Mouse (Mus musculus) liver, embryonic 11.5 days (tissue): ENCODE measurements around the gene Pnkp. TPM values are rescaled to one million over a fixed set of nuclear protein-coding genes. Genes with fewer than 3 reads are reported as not detected.

Source experiments
- ATAC-seq: fragments of 200-750 bp; cut with Nextera tagmentation; replicated peaks from 2 replicates; pipeline ENCODE4 v1.8.0; 2017; ENCODE audit warnings: moderate number of reproducible peaks, mild to moderate bottlenecking, moderate TSS enrichment, moderate library complexity; ENCODE audit not compliant: low FRiP score
- DNase-seq: peaks from one replicate; pipeline ENCODE4 v3.0.0-alpha.2; 2017; ENCODE audit warnings: low spot score
- H3K27ac ChIP-seq: fragments of 300-500 bp; sonication (generic); 2 replicates; pipeline ENCODE4 v1.5.1; 2014; ENCODE audit warnings: mild to moderate bottlenecking, low read depth, low read length, control low read depth
- H3K27me3 ChIP-seq: fragments of 300-500 bp; sonication (generic); replicated peaks from 2 replicates; pipeline ENCODE4 v1.6.1; 2014; ENCODE audit warnings: low read length, mixed read lengths; ENCODE audit not compliant: control insufficient read depth, insufficient read depth
- H3K36me3 ChIP-seq: fragments of 300-500 bp; sonication (generic); 2 replicates; pipeline ENCODE4 v1.6.1; 2014; ENCODE audit warnings: mild to moderate bottlenecking, low read length, moderate library complexity, mixed read lengths; ENCODE audit not compliant: control insufficient read depth, insufficient read depth
- H3K4me1 ChIP-seq: fragments of 300-500 bp; sonication (generic); replicated peaks from 2 replicates; pipeline ENCODE4 v1.6.1; 2014; ENCODE audit warnings: low read length, mixed read lengths; ENCODE audit not compliant: control insufficient read depth, insufficient read depth
- H3K4me2 ChIP-seq: fragments of 300-500 bp; sonication (generic); 2 replicates; pipeline ENCODE4 v1.6.1; 2014; ENCODE audit warnings: mild to moderate bottlenecking, control low read depth, moderate library complexity
- H3K4me3 ChIP-seq: fragments of 300-500 bp; sonication (generic); 2 replicates; pipeline ENCODE4 v1.5.1; 2014; ENCODE audit warnings: low read depth, low read length, control low read depth
- H3K9ac ChIP-seq: fragments of 300-500 bp; sonication (generic); 2 replicates; pipeline ENCODE4 v1.6.1; 2014; ENCODE audit warnings: low read depth, low read length, control low read depth
- H3K9me3 ChIP-seq: fragments of 300-500 bp; sonication (generic); 2 replicates; pipeline ENCODE4 v1.6.1; 2016; ENCODE audit warnings: low read length, inconsistent platforms, mixed read lengths; ENCODE audit not compliant: control insufficient read depth
- WGBS: fragments of 180-500 bp; shearing (Covaris S2); extraction: QIAGEN DNeasy Blood & Tissue Kit; methylation state at CpG from one replicate; pipeline ENCODE4 v1.1.7; 2014; 5-methylcytosine and 5-hydroxymethylcytosine counted together
- polyA plus RNA-seq: library from polyadenylated mRNA; unstranded; fragments of >200 nt; fragmentation: Nextera tagmentation; extraction: Ambion mirVana; gene quantifications from 2 replicates; pipeline ENCODE4 v1.2.1, GENCODE M21; 2014

Gene Pnkp
- polyA plus RNA-seq, 1 experiment from 2014 or later = 32.5 TPM

GRCm38 (mm10) chr7:44820525-44820924 is 36.4 kb upstream of the Pnkp start:
- WGBS = 79% methylated on average over 3 of the region's 3 CpGs
- Histone ChIP-seq H3K9ac (peak overlapping the region; percentile 23; the same call in 1 of the 2 replicates), H3K36me3 (peaks cover 18% of the 10 kb centered on the region), H3K4me2 (peak overlapping the region; percentile 99), H3K4me1 (peaks cover 67% of the 10 kb centered on the region), H3K4me3 (no peak overlapping the region), H3K27me3 (no peaks in the 10 kb centered on the region), H3K27ac (no peak overlapping the region), H3K9me3 (no peaks in the 10 kb centered on the region)
- ATAC-seq = no peak
- DNase-seq = no peak

DNA sequence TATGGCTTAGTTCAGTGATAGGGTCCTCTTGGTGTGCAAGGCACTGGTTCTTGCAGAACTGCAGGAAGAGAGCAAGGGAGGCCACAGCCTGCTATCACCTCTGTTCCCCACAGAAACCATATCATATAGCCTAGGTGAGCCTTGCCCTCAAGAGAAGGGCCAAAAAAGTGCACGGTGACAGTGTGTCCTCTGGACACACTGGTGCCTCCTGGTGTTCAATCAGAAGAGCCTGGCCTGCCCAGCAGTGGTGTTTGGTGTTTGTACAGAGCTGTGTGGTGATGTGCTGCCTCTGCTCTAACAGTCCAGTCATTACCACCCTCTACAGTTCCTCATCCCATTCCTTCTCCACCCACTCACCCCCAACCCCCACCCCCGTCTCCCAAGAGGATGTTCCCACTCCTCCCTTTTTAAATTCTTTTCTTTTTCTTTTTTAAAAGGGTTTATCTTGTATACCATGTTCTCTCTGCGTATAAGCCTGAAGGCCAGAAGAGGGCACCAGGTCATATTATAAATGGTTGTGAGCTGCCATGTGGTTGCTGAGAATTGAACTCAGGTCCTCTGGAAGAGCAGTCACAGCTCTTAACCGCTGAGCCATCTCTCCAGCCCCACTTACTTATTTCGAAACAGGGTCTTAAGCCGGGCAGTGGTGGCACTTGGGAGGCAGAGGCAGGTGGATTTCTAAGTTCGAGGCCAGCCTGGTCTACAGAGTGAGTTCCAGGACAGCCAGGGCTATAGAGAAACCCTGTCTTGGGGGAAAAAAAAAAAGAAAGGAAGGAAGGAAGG is 35.1 kb upstream of the Pnkp start:
- Histone ChIP-seq H3K27ac (no peak overlapping the region), H3K4me1 (peaks cover 67% of the 10 kb centered on the region), H3K4me3 (no peak overlapping the region), H3K9me3 (no peaks in the 10 kb centered on the region), H3K9ac (no peak overlapping the region), H3K27me3 (no peaks in the 10 kb centered on the region), H3K36me3 (peaks cover 20% of the 10 kb centered on the region), H3K4me2 (no peak overlapping the region; the same call in 1 of the 2 replicates)
- DNase-seq = peak; percentile 28
- WGBS = 70% methylated on average over 7 of the region's 7 CpGs
- ATAC-seq = no peak

GRCm38 (mm10) chr7:44823409-44823808 is 33.5 kb upstream of the Pnkp start:
- ATAC-seq = no peak
- Histone ChIP-seq H3K4me1 (peaks cover 56% of the 10 kb centered on the region), H3K9ac (no peak overlapping the region), H3K4me3 (no peak overlapping the region), H3K27ac (no peak overlapping the region), H3K4me2 (no peak overlapping the region), H3K9me3 (no peaks in the 10 kb centered on the region), H3K27me3 (no peaks in the 10 kb centered on the region), H3K36me3 (peaks cover 22% of the 10 kb centered on the region)
- WGBS = 40% methylated on average over 7 of the region's 7 CpGs
- DNase-seq = no peak

- Histone ChIP-seq H3K4me1 (peaks cover 43% of the 10 kb centered on the region), H3K27ac (no peak overlapping the region)
- ATAC-seq = peak; percentile 51; the same call in 1 of the 2 replicates
These were observed 32.1 kb upstream of the Pnkp start for GRCm38 (mm10) chr7:44824872-44825271.

GRCm38 (mm10) chr7:44826771-44827170 is 30.2 kb upstream of the Pnkp start:
- Histone ChIP-seq H3K9ac (no peak overlapping the region), H3K4me1 (peaks cover 24% of the 10 kb centered on the region), H3K27ac (no peak overlapping the region), H3K9me3 (no peaks in the 10 kb centered on the region), H3K36me3 (peaks cover 44% of the 10 kb centered on the region), H3K27me3 (no peaks in the 10 kb centered on the region), H3K4me2 (no peak overlapping the region), H3K4me3 (no peak overlapping the region)
- DNase-seq (no peak), ATAC-seq (no peak)
- 85% methylated on average over 3 of the region's 3 CpGs for WGBS

More at GRCm38 (mm10) chr7:44824872-44825271, 32.1 kb upstream of the Pnkp start:
- WGBS = 25% methylated on average over 3 of the region's 3 CpGs
- Histone ChIP-seq H3K4me3 (no peak overlapping the region), H3K36me3 (peaks cover 34% of the 10 kb centered on the region), H3K27me3 (no peaks in the 10 kb centered on the region), H3K9ac (no peak overlapping the region), H3K4me2 (no peak overlapping the region), H3K9me3 (no peaks in the 10 kb centered on the region)
- peak; percentile 59 for DNase-seq

GRCm38 (mm10) chr7:44828706-44829105 is 28.2 kb upstream of the Pnkp start:
- DNase-seq = no peak
- no peak overlapping the region for H3K4me2 ChIP-seq
- no peaks in the 10 kb centered on the region for H3K9me3 ChIP-seq
- ATAC-seq = no peak
- no peaks in the 10 kb centered on the region for H3K27me3 ChIP-seq
- WGBS = 88% methylated on average over 5 of the region's 5 CpGs
- H3K27ac ChIP-seq = no peak overlapping the region
- peaks cover 44% of the 10 kb centered on the region for H3K36me3 ChIP-seq
- H3K9ac ChIP-seq = no peak overlapping the region
- H3K4me3 ChIP-seq = no peak overlapping the region
- H3K4me1 ChIP-seq = peaks cover 9% of the 10 kb centered on the region

- Histone ChIP-seq H3K4me3 (no peak overlapping the region), H3K27ac (no peak overlapping the region), H3K9ac (no peak overlapping the region), H3K4me1 (no peaks in the 10 kb centered on the region), H3K27me3 (no peaks in the 10 kb centered on the region), H3K9me3 (no peaks in the 10 kb centered on the region), H3K4me2 (no peak overlapping the region), H3K36me3 (peaks cover 35% of the 10 kb centered on the region)
- 78% methylated on average over 4 of the region's 4 CpGs for WGBS
- DNase-seq (no peak), ATAC-seq (no peak)
These were observed 24.2 kb upstream of the Pnkp start for GRCm38 (mm10) chr7:44832763-44833162.

DNA sequence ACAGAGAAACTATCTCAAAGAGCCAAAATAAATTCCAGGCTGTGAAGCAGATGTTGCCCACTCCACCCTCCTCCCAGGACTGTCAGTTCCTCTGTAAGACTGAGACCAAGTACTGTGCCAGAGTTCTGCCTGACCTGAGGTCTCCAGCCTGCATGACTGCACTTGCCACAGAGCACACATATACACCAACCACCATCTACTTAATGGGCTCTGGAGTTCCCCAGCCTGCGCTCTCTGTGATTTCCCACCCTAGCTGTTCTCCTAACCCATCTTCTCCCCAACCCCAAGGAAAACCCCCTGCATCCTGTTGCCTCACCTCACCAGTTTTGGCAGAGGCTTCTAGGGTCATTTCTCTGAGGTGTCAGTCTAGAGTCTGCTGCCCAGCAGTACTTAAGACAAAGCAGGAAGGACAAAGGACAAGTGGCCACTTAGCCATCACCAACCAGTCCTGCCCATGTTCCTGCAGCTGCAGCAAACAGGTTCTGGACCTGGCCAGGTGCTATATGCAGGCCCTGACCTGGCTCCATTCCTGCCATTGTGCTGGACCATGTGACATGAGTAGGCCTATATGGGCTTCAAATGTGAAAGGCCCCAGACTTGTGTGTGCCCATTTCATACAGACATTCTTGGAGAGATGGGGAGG is 21.4 kb upstream of the Pnkp start:
- no peak for ATAC-seq
- H3K9ac ChIP-seq = no peak overlapping the region
- 88% methylated on average over 1 of the region's 1 CpGs for WGBS

More for the DNA sequence above, 21.4 kb upstream of the Pnkp start:
- H3K4me3 ChIP-seq = no peak overlapping the region
- H3K4me1 ChIP-seq = peaks cover 14% of the 10 kb centered on the region
- H3K36me3 ChIP-seq = peaks cover 10% of the 10 kb centered on the region
- H3K4me2 ChIP-seq = no peak overlapping the region
- DNase-seq = no peak
- no peak overlapping the region for H3K27ac ChIP-seq
- H3K27me3 ChIP-seq = peaks cover 11% of the 10 kb centered on the region
- H3K9me3 ChIP-seq = no peaks in the 10 kb centered on the region
